Mouse (Mus musculus) brain, adult 10 weeks (tissue): Measurements from ENCODE around the gene Wfikkn2. TPM values are rescaled to one million over a fixed set of nuclear protein-coding genes. Genes with fewer than 3 reads are reported as not detected.

Experiments
- polyA plus RNA-seq: library from polyadenylated mRNA; stranded (reverse); fragments of 350-450 nt; fragmentation: Illumina TruSeq; extraction: RNeasy Lipid Tissue Mini Kit (QIAGEN cat#74804); gene quantifications from one replicate; pipeline ENCODE4 v1.2.3, GENCODE M21; 2015; ENCODE audit warnings: low read depth, low replicate concordance

Gene Wfikkn2
- polyA plus RNA-seq = 1.5 TPM

GRCm38 (mm10) chr11:94245955-94246788, at the start of gene Wfikkn2:
Gene Wfikkn2 (minus strand): TSS chr11:94246005.

GRCm38 (mm10) chr11:94281199-94282181, 35.7 kb upstream of the Wfikkn2 start, which contains the start of gene Gm21885:
Gene Gm21885 (plus strand): TSS chr11:94281873.

GRCm38 (mm10) chr11:94211124-94211603, 34.6 kb downstream of the Wfikkn2 start, which contains the start of gene Tob1:
Gene Tob1 (plus strand): TSS chr11:94211454.

Other genes with a start within 250 kb of the Wfikkn2 start
- 170 TPM for gene Spag9, start 249.9 kb downstream of the Wfikkn2 start, polyA plus RNA-seq
- 33.5 TPM for gene Tob1, start 34.6 kb downstream of the Wfikkn2 start, polyA plus RNA-seq
- not detected for gene Gm21885, start 35.9 kb upstream of the Wfikkn2 start, polyA plus RNA-seq
- gene Luc7l3, start 76.0 kb upstream of the Wfikkn2 start, polyA plus RNA-seq = 117 TPM
- gene Ankrd40, start 82.0 kb upstream of the Wfikkn2 start, polyA plus RNA-seq = 129 TPM
- 1.5 TPM for gene Abcc3, start 147.0 kb upstream of the Wfikkn2 start, polyA plus RNA-seq
- 56.4 TPM for gene Cacna1g, start 228.2 kb upstream of the Wfikkn2 start, polyA plus RNA-seq
- 0.58 TPM for gene Spata20, start 240.2 kb upstream of the Wfikkn2 start, polyA plus RNA-seq